Mouse (Mus musculus) olfactory bulb, adult 2 months (tissue): ENCODE data around the gene Zc3h10. TPM values are rescaled to one million over a fixed set of nuclear protein-coding genes. Genes with fewer than 3 reads are reported as not detected.

ENCODE experiments used
- H3K27ac ChIP-seq: fragments of 200-500 bp; 2 replicates; pipeline ENCODE4 v1.5.1; 2012; ENCODE audit warnings: low read depth, low read length; ENCODE audit not compliant: insufficient read depth
- H3K4me1 ChIP-seq: fragments of 200-500 bp; 2 replicates; pipeline ENCODE4 v1.6.1; 2012; ENCODE audit warnings: low read length; ENCODE audit not compliant: control insufficient read depth, insufficient read depth
- H3K4me3 ChIP-seq: fragments of 200-500 bp; 2 replicates; pipeline ENCODE4 v1.5.1; 2012; ENCODE audit warnings: mild to moderate bottlenecking, low read depth, low read length, moderate library complexity; ENCODE audit not compliant: insufficient read depth
- CTCF ChIP-seq: fragments of 200-500 bp; IDR thresholded peaks from 2 replicates; pipeline ENCODE4 v1.5.1; 2012; ENCODE audit warnings: low read depth, mild to moderate bottlenecking, low read length, moderate library complexity; ENCODE audit not compliant: insufficient read depth
- POLR2A ChIP-seq: fragments of 200-500 bp; IDR thresholded peaks from 2 replicates; pipeline ENCODE4 v1.6.1; 2012; ENCODE audit warnings: mild to moderate bottlenecking, low read depth, low read length, moderate library complexity; ENCODE audit not compliant: insufficient read depth
- WGBS: fragments of 180-500 bp; shearing (Covaris S2); methylation state at CpG from one replicate; pipeline ENCODE4 v1.1.7; 2018; 5-methylcytosine and 5-hydroxymethylcytosine counted together
- polyA plus RNA-seq: library from polyadenylated mRNA; stranded (reverse); fragments of >200 nt; gene quantifications from 2 replicates; pipeline ENCODE4 v1.2.4, GENCODE M21; 2012; ENCODE audit warnings: low replicate concordance; ENCODE audit not compliant: missing spikeins, insufficient read depth, insufficient read length

Gene Zc3h10
- polyA plus RNA-seq, 1 experiment = not detected

- Histone ChIP-seq H3K4me3 (no peak overlapping the region), H3K4me1 (peaks cover 4% of the 10 kb centered on the region), H3K27ac (no peak overlapping the region; the same call in 1 of the 2 replicates)
- TF ChIP-seq POLR2A = no peak
- no peak for TF ChIP-seq CTCF
- 7% methylated on average over 4 of the region's 4 CpGs for WGBS
Observed at GRCm38 (mm10) chr10:128546361-128546760, 1.2 kb downstream of the Zc3h10 start.

- no peak overlapping the region for H3K27ac ChIP-seq
- WGBS = 82% methylated on average over 3 of the region's 3 CpGs
- no peak overlapping the region for H3K4me3 ChIP-seq
- peaks cover 4% of the 10 kb centered on the region for H3K4me1 ChIP-seq
- TF ChIP-seq CTCF (no peak), POLR2A (no peak)
Observed at GRCm38 (mm10) chr10:128545570-128545898, 2.0 kb downstream of the Zc3h10 start.

GRCm38 (mm10) chr10:128544674-128545569 is 2.7 kb downstream of the Zc3h10 start:
- H3K4me3 ChIP-seq = no peak overlapping the region
- WGBS = 92% methylated on average over 37 of the region's 37 CpGs
- peaks cover 4% of the 10 kb centered on the region for H3K4me1 ChIP-seq
- TF ChIP-seq CTCF (no peak), POLR2A (no peak)
- H3K27ac ChIP-seq = no peak overlapping the region

GRCm38 (mm10) chr10:128544151-128544657 is 3.4 kb downstream of the Zc3h10 start:
- H3K4me1 ChIP-seq = no peaks in the 10 kb centered on the region
- WGBS = 97% methylated on average over 15 of the region's 15 CpGs
- no peak for TF ChIP-seq POLR2A
- no peak for TF ChIP-seq CTCF
- H3K27ac ChIP-seq = no peak overlapping the region
- H3K4me3 ChIP-seq = no peak overlapping the region

- Histone ChIP-seq H3K27ac (no peak overlapping the region), H3K4me3 (no peak overlapping the region), H3K4me1 (no peaks in the 10 kb centered on the region)
- TF ChIP-seq POLR2A (no peak), CTCF (no peak)
- WGBS = 58% methylated on average over 2 of the region's 2 CpGs
Observed at GRCm38 (mm10) chr10:128543100-128543499, 4.5 kb downstream of the Zc3h10 start.

- Histone ChIP-seq H3K4me3 (no peak overlapping the region), H3K4me1 (no peaks in the 10 kb centered on the region), H3K27ac (no peak overlapping the region)
- WGBS = 93% methylated on average over 1 of the region's 1 CpGs
- TF ChIP-seq CTCF = no peak
- TF ChIP-seq POLR2A = no peak
Observed at GRCm38 (mm10) chr10:128538340-128538870, 9.2 kb downstream of the Zc3h10 start.

GRCm38 (mm10) chr10:128536266-128536940 is 11.2 kb downstream of the Zc3h10 start:
- TF ChIP-seq CTCF = peak; percentile 61; the same call in 1 of the 2 replicates
- TF ChIP-seq POLR2A = no peak
- no peak overlapping the region for H3K27ac ChIP-seq
- no peak overlapping the region for H3K4me3 ChIP-seq
- 15% methylated on average over 18 of the region's 18 CpGs for WGBS
- peaks cover 4% of the 10 kb centered on the region; the same call in 1 of the 2 replicates for H3K4me1 ChIP-seq

- WGBS = 69% methylated on average over 4 of the region's 4 CpGs
- no peak overlapping the region for H3K27ac ChIP-seq
- peaks cover 4% of the 10 kb centered on the region; the same call in 1 of the 2 replicates for H3K4me1 ChIP-seq
- TF ChIP-seq POLR2A = no peak
- TF ChIP-seq CTCF = no peak
- no peak overlapping the region for H3K4me3 ChIP-seq
Observed at GRCm38 (mm10) chr10:128535624-128536265, 11.8 kb downstream of the Zc3h10 start.
